Mouse (Mus musculus) thymus, postnatal 4 days (tissue): ENCODE results near the gene Duxbl2.
"Not testable (repeated sequence)": the region's sequence is repeated elsewhere in the genome, so short reads cannot be mapped to it uniquely, and the experiment has no call there.

Experiments
- DNase-seq: peaks from one replicate; pipeline ENCODE4 v3.0.0; 2021

Duxbl2 gene

GRCm38 (mm10) chr14:26118150-26118549 lies at the start of gene Duxbl2:
Duxbl2 (plus strand) TSS chr14:26118349.
- not testable (repeated sequence) for DNase-seq

- not testable (repeated sequence) for DNase-seq
Observed at GRCm38 (mm10) chr14:26076620-26077390, 41.3 kb upstream of the Duxbl2 start.

- DNase-seq: not testable (repeated sequence)
Observed at GRCm38 (mm10) chr14:26081216-26081615, 36.9 kb upstream of the Duxbl2 start, which contains the start of gene Cphx2. Cphx2 (plus strand) TSS chr14:26081516.

GRCm38 (mm10) chr14:26081997-26082396 lies 36.2 kb upstream of the Duxbl2 start, which contains the start of gene Cphx3:
Cphx3 (plus strand) TSS chr14:26082297.
- not testable (repeated sequence) for DNase-seq

GRCm38 (mm10) chr14:26097622-26098021 lies 20.5 kb upstream of the Duxbl2 start:
- not testable (repeated sequence) for DNase-seq

GRCm38 (mm10) chr14:26118550-26119000 lies 426 bp downstream of the Duxbl2 start:
- DNase-seq: not testable (repeated sequence)

- DNase-seq: not testable (repeated sequence)
Observed at GRCm38 (mm10) chr14:26119095-26119494, 946 bp downstream of the Duxbl2 start.

- DNase-seq: not testable (repeated sequence)
Observed at GRCm38 (mm10) chr14:26147095-26147494, 28.9 kb downstream of the Duxbl2 start.

GRCm38 (mm10) chr14:26156032-26156431 lies 37.9 kb downstream of the Duxbl2 start:
- DNase-seq: not testable (repeated sequence)

GRCm38 (mm10) chr14:26161156-26161555 lies 43.0 kb downstream of the Duxbl2 start:
- DNase-seq: not testable (repeated sequence)

GRCm38 (mm10) chr14:26162423-26162822 lies 44.3 kb downstream of the Duxbl2 start:
- DNase-seq: not testable (repeated sequence)

- not testable (repeated sequence) for DNase-seq
Observed at GRCm38 (mm10) chr14:26165266-26165665, 47.1 kb downstream of the Duxbl2 start.

- not testable (repeated sequence) for DNase-seq
Observed at GRCm38 (mm10) chr14:26173955-26174354, 55.8 kb downstream of the Duxbl2 start.

- DNase-seq: not testable (repeated sequence)
Observed at GRCm38 (mm10) chr14:26175028-26175427, 56.9 kb downstream of the Duxbl2 start.
